Mouse (Mus musculus) retina, adult 2 months (tissue): ENCODE data around the gene Cxcl16.
A peak's percentile ranks its signal among the peaks of the same experiment; 100 is the strongest.

Experiments
- DNase-seq: peaks from one replicate; pipeline ENCODE4 v3.0.0-alpha.2; 2012; ENCODE audit warnings: low read depth, low spot score

The Cxcl16 gene

GRCm38 (mm10) chr11:70412591-70412990 lies 47.2 kb downstream of the Cxcl16 start:
- no peak for DNase-seq

DNA sequence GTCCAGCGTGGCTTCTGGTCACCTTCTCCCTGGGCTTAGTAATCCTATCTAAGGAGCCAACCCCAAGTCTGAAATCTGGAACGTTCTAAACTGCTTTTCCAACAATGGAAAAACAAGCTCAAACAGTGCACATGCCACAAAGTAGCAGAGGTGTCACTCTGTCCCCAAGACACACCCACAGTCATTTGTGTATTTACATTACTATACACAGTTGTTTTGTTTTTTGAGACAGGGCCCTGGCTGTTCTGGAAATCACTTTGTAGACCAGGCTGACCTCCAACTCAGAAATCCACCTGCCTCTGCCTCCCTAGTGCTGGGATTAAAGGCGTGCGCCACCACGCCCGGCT lies 49.5 kb downstream of the Cxcl16 start:
- DNase-seq = no peak

DNA sequence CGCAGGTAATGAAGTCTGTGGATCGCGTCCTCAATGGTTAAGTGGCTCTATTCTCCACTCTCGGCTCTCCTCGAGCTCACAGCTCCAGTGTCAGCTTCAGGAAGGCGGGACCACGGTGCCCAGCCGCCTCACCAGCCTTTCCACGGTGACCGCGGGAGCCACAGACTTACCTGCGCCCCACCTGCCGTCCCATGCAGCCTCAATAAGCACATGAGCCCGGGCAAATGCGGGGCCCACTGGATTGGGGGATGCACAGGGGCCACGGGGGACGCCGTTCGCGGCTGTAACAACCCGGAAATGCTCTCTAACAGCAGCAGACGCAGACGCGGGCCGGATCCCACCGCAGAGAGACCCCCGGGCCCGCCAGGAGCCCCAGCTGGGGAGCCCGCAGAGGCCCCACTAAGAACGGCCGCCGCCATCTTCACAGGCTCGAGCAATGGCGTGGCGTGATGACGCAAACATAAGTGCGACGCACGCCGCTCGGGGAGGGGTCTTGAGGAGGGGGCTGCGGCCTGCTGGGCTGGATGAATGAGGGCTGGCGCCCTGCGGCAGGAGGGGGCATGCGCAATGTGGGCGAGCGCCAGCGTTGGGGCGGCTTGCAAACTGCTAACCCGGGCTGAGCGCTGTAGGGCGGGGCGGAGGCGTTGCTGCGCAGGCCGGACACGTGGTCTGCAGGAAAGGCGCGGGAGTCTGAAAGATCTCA lies 50.0 kb downstream of the Cxcl16 start, which contains the start of gene Pelp1:
TSS of gene Pelp1 (minus strand) at position 438 of the 703 bp plus-strand sequence.
- peak; percentile 64 for DNase-seq
